Mouse (Mus musculus) lung, adult 2 months (tissue): ENCODE data around the gene Ccdc151.

Experiments
- CTCF ChIP-seq: fragments of 200-500 bp; IDR thresholded peaks from 2 replicates; pipeline ENCODE4 v1.5.1; 2011; ENCODE audit warnings: mild to moderate bottlenecking, low read length, control low read depth; ENCODE audit not compliant: insufficient read depth
- POLR2A ChIP-seq: fragments of 200-500 bp; IDR thresholded peaks from 2 replicates; pipeline ENCODE4 v1.6.1; 2011; ENCODE audit warnings: low read depth, mild to moderate bottlenecking, control low read depth, low read length, borderline replicate concordance; ENCODE audit errors: extremely low read depth

GRCm38 (mm10) chr9:22049315-22049714 lies 46.9 kb upstream of the Ccdc151 start:
- TF ChIP-seq CTCF (no peak), POLR2A (no peak)
